Mouse (Mus musculus): ENCODE measurements around the gene Cd2.

DNA sequence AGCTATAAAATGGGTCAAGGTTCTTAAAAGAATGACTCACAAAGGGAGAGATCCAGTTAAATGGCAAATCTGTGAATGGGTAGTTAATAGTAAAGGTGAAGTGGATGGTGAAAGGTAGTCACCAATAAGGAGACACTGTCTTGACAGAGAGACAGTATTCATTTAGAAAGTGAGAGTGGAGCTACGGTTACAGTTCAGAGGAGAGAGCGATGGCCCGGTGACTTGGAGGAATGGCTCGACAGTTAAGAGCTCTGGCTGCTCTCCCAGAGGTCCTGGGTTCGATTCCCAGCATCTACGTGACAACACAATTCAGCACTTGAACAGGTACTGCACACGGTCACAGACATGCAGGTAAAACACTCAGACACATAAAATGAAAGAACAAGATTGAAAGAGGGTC lies 2.3 kb upstream of the Cd2 start:
- no peak for TF ChIP-seq CTCF (IDR thresholded peaks at IDR 0.05; ENCODE audit: borderline replicate concordance, insufficient read depth, low read length)
- no peak for TF ChIP-seq POLR2A (IDR thresholded peaks at IDR 0.05; ENCODE audit: low read depth, low read length)

All from embryonic fibroblast, embryonic 13.5 days (primary cell).